Mouse (Mus musculus) left cerebral cortex, adult 6 months (tissue): ENCODE results near the gene Wdr20rt. TPM values are rescaled to one million over a fixed set of nuclear protein-coding genes. Genes with fewer than 3 reads are reported as not detected.

Experiments used
- long read RNA-seq, 2 experiments: library from polyadenylated mRNA; unstranded; transcript quantifications; one replicate each; pipeline ENCODE4 v2.0.0; 2019 to 2020
- polyA plus RNA-seq: library from polyadenylated mRNA; unstranded; fragments of <200 nt; fragmentation: Nextera tagmentation; gene quantifications from 2 replicates; pipeline ENCODE4 v1.2.3, GENCODE M21; 2021

The Wdr20rt gene
- polyA plus RNA-seq: not detected in 2 replicates
- long read RNA-seq, experiment 1: 0 reads
- long read RNA-seq, experiment 2: 0 reads

GRCm38 (mm10) chr12:65225467-65225945, at the start of gene Wdr20rt:
Gene Wdr20rt, plus strand, starts transcription at chr12:65225517.

Other genes with a start within 250 kb of the Wdr20rt start
- 6.8 and 8.8 TPM in 2 replicates for gene Prpf39, start 189.2 kb upstream of the Wdr20rt start, polyA plus RNA-seq
- 588 and 750 TPM in 2 replicates for gene Fkbp3, start 151.5 kb upstream of the Wdr20rt start, polyA plus RNA-seq
- 2.2 and 3.4 TPM in 2 replicates for gene Fancm, start 149.9 kb upstream of the Wdr20rt start, polyA plus RNA-seq
- gene Mis18bp1, start 52.9 kb upstream of the Wdr20rt start, polyA plus RNA-seq: 0.19 and 0.33 TPM in 2 replicates